Mouse (Mus musculus) olfactory bulb, adult 2 months (tissue): ENCODE measurements around the gene Ndrg4. TPM values are rescaled to one million over a fixed set of nuclear protein-coding genes. Genes with fewer than 3 reads are reported as not detected.

Source experiments
- H3K27ac ChIP-seq: fragments of 200-500 bp; 2 replicates; pipeline ENCODE4 v1.5.1; 2012; ENCODE audit warnings: low read depth, low read length; ENCODE audit not compliant: insufficient read depth
- H3K4me1 ChIP-seq: fragments of 200-500 bp; 2 replicates; pipeline ENCODE4 v1.6.1; 2012; ENCODE audit warnings: low read length; ENCODE audit not compliant: control insufficient read depth, insufficient read depth
- H3K4me3 ChIP-seq: fragments of 200-500 bp; 2 replicates; pipeline ENCODE4 v1.5.1; 2012; ENCODE audit warnings: mild to moderate bottlenecking, low read depth, low read length, moderate library complexity; ENCODE audit not compliant: insufficient read depth
- CTCF ChIP-seq: fragments of 200-500 bp; IDR thresholded peaks from 2 replicates; pipeline ENCODE4 v1.5.1; 2012; ENCODE audit warnings: low read depth, mild to moderate bottlenecking, low read length, moderate library complexity; ENCODE audit not compliant: insufficient read depth
- POLR2A ChIP-seq: fragments of 200-500 bp; IDR thresholded peaks from 2 replicates; pipeline ENCODE4 v1.6.1; 2012; ENCODE audit warnings: mild to moderate bottlenecking, low read depth, low read length, moderate library complexity; ENCODE audit not compliant: insufficient read depth
- WGBS: fragments of 180-500 bp; shearing (Covaris S2); methylation state at CpG from one replicate; pipeline ENCODE4 v1.1.7; 2018; 5-methylcytosine and 5-hydroxymethylcytosine counted together
- polyA plus RNA-seq: library from polyadenylated mRNA; stranded (reverse); fragments of >200 nt; gene quantifications from 2 replicates; pipeline ENCODE4 v1.2.4, GENCODE M21; 2012; ENCODE audit warnings: low replicate concordance; ENCODE audit not compliant: missing spikeins, insufficient read depth, insufficient read length

The Ndrg4 gene
- polyA plus RNA-seq, 1 experiment, result 472 TPM

DNA sequence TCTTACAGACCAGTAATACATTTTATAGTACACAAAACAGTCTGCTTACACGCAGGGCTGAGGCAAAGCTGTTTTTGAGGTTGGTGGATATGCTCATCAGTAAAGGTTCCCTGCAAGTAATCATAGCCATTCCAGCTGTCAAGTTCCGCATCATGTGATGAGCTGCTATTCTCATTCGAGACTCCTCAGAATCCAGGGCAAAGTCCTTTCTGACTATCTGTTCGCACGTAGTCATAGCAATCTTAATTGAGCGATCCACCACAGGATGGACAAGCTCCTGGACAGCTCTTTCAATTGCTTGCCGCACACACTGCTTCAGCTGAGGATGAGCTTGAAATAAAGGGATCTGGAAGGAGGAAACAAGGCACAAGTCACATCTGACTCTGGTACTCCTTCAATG, 65.0 kb downstream of the Ndrg4 start:
- Histone ChIP-seq H3K4me3 (no peak overlapping the region), H3K4me1 (no peaks in the 10 kb centered on the region), H3K27ac (no peak overlapping the region)
- WGBS, result 88% methylated on average over 7 of the region's 7 CpGs
- TF ChIP-seq CTCF (no peak), POLR2A (no peak)

DNA sequence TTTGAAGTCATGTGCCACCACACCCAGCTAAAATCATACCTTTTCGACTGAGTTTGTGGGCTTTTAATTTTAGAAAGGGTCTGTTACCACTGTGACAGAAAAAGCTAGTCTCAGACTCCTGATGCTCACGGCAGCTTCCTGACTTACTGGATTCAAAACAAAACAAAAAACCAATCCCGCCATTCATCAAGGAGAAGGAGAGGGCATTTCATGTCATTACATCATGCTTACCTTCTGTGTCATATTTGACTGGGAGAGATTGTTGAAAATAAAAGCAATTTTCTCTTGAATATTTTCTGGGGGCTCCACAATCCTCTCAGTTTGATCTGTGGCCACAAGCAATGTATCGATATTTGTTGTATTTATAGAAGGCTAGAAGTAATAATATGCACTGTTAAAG, 71.2 kb downstream of the Ndrg4 start:
- TF ChIP-seq POLR2A, result no peak
- no peak for TF ChIP-seq CTCF
- H3K27ac ChIP-seq, result no peak overlapping the region
- WGBS, result 90% methylated on average over 4 of the region's 4 CpGs

DNA sequence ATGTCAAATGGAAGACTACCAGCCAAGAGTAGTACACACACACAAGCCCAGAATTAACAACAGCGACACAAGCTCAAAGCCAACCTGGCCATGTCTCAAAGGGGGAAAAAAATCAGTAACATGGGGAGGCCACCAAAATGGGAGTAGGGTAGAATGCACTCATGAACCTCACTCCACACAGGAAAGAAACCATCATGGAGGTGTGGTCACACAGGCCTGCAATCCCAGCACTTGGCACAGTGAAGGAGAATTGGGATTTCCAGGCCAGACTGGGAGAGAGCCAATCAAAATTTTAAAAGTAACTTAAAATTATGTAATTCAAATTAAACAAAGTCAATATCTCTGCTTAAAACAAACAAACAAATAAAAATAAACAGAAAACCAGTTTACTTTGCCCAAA, 75.1 kb downstream of the Ndrg4 start:
- H3K27ac ChIP-seq, result no peak overlapping the region
- H3K4me1 ChIP-seq, result no peaks in the 10 kb centered on the region
- no peak for TF ChIP-seq CTCF
- no peak for TF ChIP-seq POLR2A
- H3K4me3 ChIP-seq, result no peak overlapping the region
- WGBS, result 100% methylated on average over 1 of the region's 1 CpGs

More for the DNA sequence above, 71.2 kb downstream of the Ndrg4 start:
- no peak overlapping the region for H3K4me3 ChIP-seq
- no peaks in the 10 kb centered on the region for H3K4me1 ChIP-seq

GRCm38 (mm10) chr8:95760323-95760722, 83.5 kb downstream of the Ndrg4 start:
- Histone ChIP-seq H3K4me3 (no peak overlapping the region), H3K4me1 (no peaks in the 10 kb centered on the region), H3K27ac (no peak overlapping the region)
- TF ChIP-seq CTCF (no peak), POLR2A (no peak)
- 94% methylated on average over 6 of the region's 6 CpGs for WGBS

DNA sequence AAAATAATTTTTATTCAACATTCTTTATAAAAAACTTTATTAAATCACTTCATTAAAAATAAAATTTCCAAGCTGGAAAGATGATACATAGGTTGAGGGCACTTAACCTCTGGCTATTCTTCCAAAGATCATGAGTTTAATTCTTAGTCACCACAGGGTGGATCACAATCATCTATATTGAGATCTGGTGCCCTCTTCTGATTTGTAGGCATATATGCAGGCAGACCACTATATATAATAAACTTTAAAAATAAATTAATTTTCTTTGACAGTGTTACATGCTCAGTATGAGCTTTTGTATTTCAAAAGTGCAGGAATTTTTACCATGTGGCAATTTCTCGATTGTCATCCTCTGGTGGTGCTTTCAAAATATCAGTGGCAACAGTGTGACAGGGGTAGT, 87.4 kb downstream of the Ndrg4 start:
- TF ChIP-seq POLR2A (no peak), CTCF (no peak)
- Histone ChIP-seq H3K4me3 (no peak overlapping the region), H3K27ac (no peak overlapping the region), H3K4me1 (no peaks in the 10 kb centered on the region)
- 89% methylated on average over 1 of the region's 1 CpGs for WGBS

Other genes with a start within 250 kb of the Ndrg4 start
- not detected in 2 replicates for gene Cfap20, start 242.1 kb upstream of the Ndrg4 start, polyA plus RNA-seq
- not detected in 2 replicates for gene Csnk2a2, start 186.9 kb upstream of the Ndrg4 start, polyA plus RNA-seq
- not detected in 2 replicates for gene Ccdc113, start 142.9 kb upstream of the Ndrg4 start, polyA plus RNA-seq
- not detected in 2 replicates for gene Prss54, start 100.6 kb upstream of the Ndrg4 start, polyA plus RNA-seq
- gene Gins3, start 43.5 kb upstream of the Ndrg4 start, polyA plus RNA-seq, result not detected in 2 replicates
- gene Setd6, start 38.9 kb downstream of the Ndrg4 start, polyA plus RNA-seq, result not detected in 2 replicates
- 231 TPM in 1 of 2 replicates, not detected in the other for gene Cnot1, start 130.5 kb downstream of the Ndrg4 start, polyA plus RNA-seq
- gene Sap18b, start 148.4 kb downstream of the Ndrg4 start, polyA plus RNA-seq, result not detected in 2 replicates
- gene Slc38a7, start 176.6 kb downstream of the Ndrg4 start, polyA plus RNA-seq, result not detected in 2 replicates
- not detected in 2 replicates for gene Got2, start 211.6 kb downstream of the Ndrg4 start, polyA plus RNA-seq